Mouse (Mus musculus): ENCODE data around the gene Mark2. TPM values are rescaled to one million over a fixed set of nuclear protein-coding genes. Genes with fewer than 3 reads are reported as not detected.

Mark2 gene
- polyA plus RNA-seq, 1 experiment from 2014 or later: 46.8 TPM

- Histone ChIP-seq H3K27me3 (ENCODE audit: control insufficient read depth, insufficient read depth, low read length) (no peaks in the 10 kb centered on the region), H3K36me3 (ENCODE audit: control insufficient read depth, insufficient read depth, low read length) (0 out of 2 replicates have a peak, but pooled peaks cover 2% of the 10 kb centered on the region), H3K9ac (ENCODE audit: low read length) (no peak overlapping the region), H3K27ac (replicated peaks; ENCODE audit: low read depth, low read length) (no peak overlapping the region), H3K4me1 (ENCODE audit: control insufficient read depth, insufficient read depth, low read length) (peaks cover 18% of the 10 kb centered on the region; the same call in 1 of the 2 replicates), H3K4me2 (ENCODE audit: low read depth, severe bottlenecking) (no peak overlapping the region), H3K4me3 (ENCODE audit: low read depth, low read length) (no peak overlapping the region), H3K9me3 (ENCODE audit: control insufficient read depth, low read length) (no peaks in the 10 kb centered on the region)
- ATAC-seq (ENCODE audit: insufficient number of reproducible peaks, low FRiP score, low TSS enrichment, low read depth) (no peak), DNase-seq (ENCODE audit: low spot score) (no peak)
- WGBS: 87% methylated on average over 4 of the region's 4 CpGs
Observed at GRCm38 (mm10) chr19:7295959-7296358, 45.7 kb downstream of the Mark2 start.

- Histone ChIP-seq H3K9ac (ENCODE audit: low read length) (0 out of 2 replicates have a peak overlapping the region, but pooled peaks have one; percentile 5), H3K4me3 (ENCODE audit: low read depth, low read length) (no peak overlapping the region), H3K36me3 (ENCODE audit: control insufficient read depth, insufficient read depth, low read length) (peaks cover 2% of the 10 kb centered on the region; the same call in 1 of the 2 replicates), H3K27me3 (ENCODE audit: control insufficient read depth, insufficient read depth, low read length) (no peaks in the 10 kb centered on the region), H3K4me2 (ENCODE audit: low read depth, severe bottlenecking) (no peak overlapping the region), H3K4me1 (ENCODE audit: control insufficient read depth, insufficient read depth, low read length) (peaks cover 18% of the 10 kb centered on the region; the same call in 1 of the 2 replicates), H3K27ac (replicated peaks; ENCODE audit: low read depth, low read length) (no peak overlapping the region), H3K9me3 (ENCODE audit: control insufficient read depth, low read length) (no peaks in the 10 kb centered on the region)
- DNase-seq (ENCODE audit: low spot score) (peak; percentile 22), ATAC-seq (ENCODE audit: insufficient number of reproducible peaks, low FRiP score, low TSS enrichment, low read depth) (no peak)
- 56% methylated on average over 15 of the region's 15 CpGs for WGBS
Observed at GRCm38 (mm10) chr19:7295071-7295658, 46.5 kb downstream of the Mark2 start.

GRCm38 (mm10) chr19:7294098-7294876 lies 47.4 kb downstream of the Mark2 start:
- Histone ChIP-seq H3K27me3 (ENCODE audit: control insufficient read depth, insufficient read depth, low read length) (no peaks in the 10 kb centered on the region), H3K4me3 (ENCODE audit: low read depth, low read length) (no peak overlapping the region), H3K9ac (ENCODE audit: low read length) (no peak overlapping the region), H3K4me2 (ENCODE audit: low read depth, severe bottlenecking) (no peak overlapping the region), H3K4me1 (ENCODE audit: control insufficient read depth, insufficient read depth, low read length) (peaks cover 18% of the 10 kb centered on the region; the same call in 1 of the 2 replicates), H3K27ac (replicated peaks; ENCODE audit: low read depth, low read length) (no peak overlapping the region), H3K36me3 (ENCODE audit: control insufficient read depth, insufficient read depth, low read length) (peaks cover 2% of the 10 kb centered on the region; the same call in 1 of the 2 replicates), H3K9me3 (ENCODE audit: control insufficient read depth, low read length) (no peaks in the 10 kb centered on the region)
- DNase-seq (ENCODE audit: low spot score) (no peak), ATAC-seq (ENCODE audit: insufficient number of reproducible peaks, low FRiP score, low TSS enrichment, low read depth) (no peak)
- WGBS: 62% methylated on average over 8 of the region's 8 CpGs

- H3K9me3 ChIP-seq (ENCODE audit: control insufficient read depth, low read length): no peaks in the 10 kb centered on the region
- no peaks in the 10 kb centered on the region for H3K27me3 ChIP-seq (ENCODE audit: control insufficient read depth, insufficient read depth, low read length)
- WGBS: 90% methylated on average over 7 of the region's 7 CpGs
- H3K27ac ChIP-seq (replicated peaks; ENCODE audit: low read depth, low read length): no peak overlapping the region
- ATAC-seq (ENCODE audit: insufficient number of reproducible peaks, low FRiP score, low TSS enrichment, low read depth) (no peak), DNase-seq (ENCODE audit: low spot score) (no peak)
- no peak overlapping the region for H3K4me3 ChIP-seq (ENCODE audit: low read depth, low read length)
- H3K4me1 ChIP-seq (ENCODE audit: control insufficient read depth, insufficient read depth, low read length): peaks cover 18% of the 10 kb centered on the region; the same call in 1 of the 2 replicates
- no peaks in the 10 kb centered on the region; the same call in 1 of the 2 replicates for H3K36me3 ChIP-seq (ENCODE audit: control insufficient read depth, insufficient read depth, low read length)
- no peak overlapping the region for H3K4me2 ChIP-seq (ENCODE audit: low read depth, severe bottlenecking)
- no peak overlapping the region for H3K9ac ChIP-seq (ENCODE audit: low read length)
Observed at GRCm38 (mm10) chr19:7291958-7292709, 49.5 kb downstream of the Mark2 start.

- peaks cover 11% of the 10 kb centered on the region; the same call in 1 of the 2 replicates for H3K4me1 ChIP-seq (ENCODE audit: control insufficient read depth, insufficient read depth, low read length)
- DNase-seq (ENCODE audit: low spot score) (no peak), ATAC-seq (ENCODE audit: insufficient number of reproducible peaks, low FRiP score, low TSS enrichment, low read depth) (no peak)
- no peaks in the 10 kb centered on the region for H3K9me3 ChIP-seq (ENCODE audit: control insufficient read depth, low read length)
- H3K4me2 ChIP-seq (ENCODE audit: low read depth, severe bottlenecking): no peak overlapping the region
- no peak overlapping the region for H3K4me3 ChIP-seq (ENCODE audit: low read depth, low read length)
- H3K9ac ChIP-seq (ENCODE audit: low read length): no peak overlapping the region
- H3K27me3 ChIP-seq (ENCODE audit: control insufficient read depth, insufficient read depth, low read length): no peaks in the 10 kb centered on the region
- H3K36me3 ChIP-seq (ENCODE audit: control insufficient read depth, insufficient read depth, low read length): peaks cover 3% of the 10 kb centered on the region; the same call in 1 of the 2 replicates
- H3K27ac ChIP-seq (replicated peaks; ENCODE audit: low read depth, low read length): no peak overlapping the region
- WGBS: 76% methylated on average over 2 of the region's 2 CpGs
Observed at GRCm38 (mm10) chr19:7289767-7290166, 51.9 kb downstream of the Mark2 start.

GRCm38 (mm10) chr19:7288288-7288687 lies 53.4 kb downstream of the Mark2 start:
- no peak overlapping the region for H3K4me3 ChIP-seq (ENCODE audit: low read depth, low read length)
- H3K4me1 ChIP-seq (ENCODE audit: control insufficient read depth, insufficient read depth, low read length): peaks cover 4% of the 10 kb centered on the region; the same call in 1 of the 2 replicates
- no peaks in the 10 kb centered on the region for H3K27me3 ChIP-seq (ENCODE audit: control insufficient read depth, insufficient read depth, low read length)
- DNase-seq (ENCODE audit: low spot score) (no peak), ATAC-seq (ENCODE audit: insufficient number of reproducible peaks, low FRiP score, low TSS enrichment, low read depth) (no peak)
- H3K9ac ChIP-seq (ENCODE audit: low read length): no peak overlapping the region
- no peak overlapping the region for H3K4me2 ChIP-seq (ENCODE audit: low read depth, severe bottlenecking)
- H3K9me3 ChIP-seq (ENCODE audit: control insufficient read depth, low read length): no peaks in the 10 kb centered on the region
- no peak overlapping the region for H3K27ac ChIP-seq (replicated peaks; ENCODE audit: low read depth, low read length)
- H3K36me3 ChIP-seq (ENCODE audit: control insufficient read depth, insufficient read depth, low read length): peaks cover 4% of the 10 kb centered on the region; the same call in 1 of the 2 replicates
- 80% methylated on average over 3 of the region's 3 CpGs for WGBS

- Histone ChIP-seq H3K4me1 (ENCODE audit: control insufficient read depth, insufficient read depth, low read length) (no peaks in the 10 kb centered on the region), H3K9me3 (ENCODE audit: control insufficient read depth, low read length) (no peaks in the 10 kb centered on the region), H3K9ac (ENCODE audit: low read length) (no peak overlapping the region), H3K4me2 (ENCODE audit: low read depth, severe bottlenecking) (no peak overlapping the region), H3K36me3 (ENCODE audit: control insufficient read depth, insufficient read depth, low read length) (peaks cover 16% of the 10 kb centered on the region; the same call in 1 of the 2 replicates), H3K27me3 (ENCODE audit: control insufficient read depth, insufficient read depth, low read length) (no peaks in the 10 kb centered on the region), H3K4me3 (ENCODE audit: low read depth, low read length) (no peak overlapping the region), H3K27ac (replicated peaks; ENCODE audit: low read depth, low read length) (no peak overlapping the region)
- 90% methylated on average over 12 of the region's 12 CpGs for WGBS
- ATAC-seq (ENCODE audit: insufficient number of reproducible peaks, low FRiP score, low TSS enrichment, low read depth) (no peak), DNase-seq (ENCODE audit: low spot score) (no peak)
Observed at GRCm38 (mm10) chr19:7286563-7287315, 54.9 kb downstream of the Mark2 start.
